Mouse (Mus musculus): ENCODE data around the gene 0610040J01Rik.

- no peak for TF ChIP-seq CTCF (IDR thresholded peaks at IDR 0.05; ENCODE audit: low read depth)
- no peak for TF ChIP-seq EP300 (IDR thresholded peaks at IDR 0.05; ENCODE audit: low read depth)
Measured at GRCm38 (mm10) chr5:63925035-63925628, 113.0 kb downstream of the 0610040J01Rik start.

Measured in heart, postnatal 0 days (tissue).